Mouse (Mus musculus): Measurements from ENCODE around the gene D2hgdh. TPM values are rescaled to one million over a fixed set of nuclear protein-coding genes. Genes with fewer than 3 reads are reported as not detected.
"Not testable (repeated sequence)": the region's sequence is repeated elsewhere in the genome, so short reads cannot be mapped to it uniquely, and the experiment has no call there.

Gene D2hgdh
- total and polyA plus RNA-seq, 3 experiments: 3.4 to 15.0 (median 14.7) TPM

DNA sequence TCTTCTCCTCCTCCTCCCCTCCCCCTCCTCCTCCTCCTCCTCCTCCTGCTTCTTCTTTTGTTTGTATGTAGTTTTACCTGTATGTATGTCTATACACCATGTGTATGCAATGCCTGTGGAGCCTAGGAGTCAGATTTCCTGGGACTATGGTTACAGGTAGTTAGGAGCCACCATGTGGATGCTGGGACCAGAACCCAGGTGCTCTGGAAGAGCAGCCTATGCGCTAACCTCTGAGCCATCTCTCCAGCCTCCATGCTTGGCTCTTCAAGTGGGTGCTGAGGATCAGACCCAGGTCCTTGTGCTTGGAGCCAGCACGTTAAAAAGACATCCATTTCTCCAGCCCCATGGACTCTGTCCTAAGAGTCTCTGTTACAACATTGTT, 11.8 kb downstream of the D2hgdh start:
- Histone ChIP-seq H3K36me3 (replicated peaks) (peaks cover 46% of the 10 kb centered on the region), H3K4me3 (ENCODE audit: low read depth, low read length) (no peak overlapping the region), H3K9me3 (replicated peaks) (no peaks in the 10 kb centered on the region), H3K4me1 (ENCODE audit: insufficient read depth, low read depth, low read length) (peaks cover 10% of the 10 kb centered on the region), H3K27me3 (ENCODE audit: insufficient read depth, low read length) (no peaks in the 10 kb centered on the region)
- TF ChIP-seq GATA2 (IDR thresholded peaks at IDR 0.05; ENCODE audit: borderline replicate concordance, low read depth, low read length) (no peak), TAL1 (conservative IDR thresholded peaks at IDR 0.05; ENCODE audit: low read depth, low read length) (no peak), CTCF (IDR thresholded peaks at IDR 0.05; ENCODE audit: low read depth, low read length) (no peak)
- no peak for DNase-seq (ENCODE audit: low spot score)
- no peak for ATAC-seq (ENCODE audit: extremely low read depth, insufficient number of reproducible peaks, low FRiP score, poor library complexity, severe bottlenecking)

- ATAC-seq (ENCODE audit: extremely low read depth, insufficient number of reproducible peaks, low FRiP score, poor library complexity, severe bottlenecking) (no peak), DNase-seq (ENCODE audit: low spot score) (peak; percentile 0)
- peaks cover 10% of the 10 kb centered on the region for H3K4me1 ChIP-seq (ENCODE audit: insufficient read depth, low read depth, low read length)
- no peak overlapping the region for H3K4me3 ChIP-seq (ENCODE audit: low read depth, low read length)
- H3K9me3 ChIP-seq (replicated peaks): no peaks in the 10 kb centered on the region
- peaks cover 46% of the 10 kb centered on the region for H3K36me3 ChIP-seq (replicated peaks)
- no peaks in the 10 kb centered on the region for H3K27me3 ChIP-seq (ENCODE audit: insufficient read depth, low read length)
- TF ChIP-seq GATA2 (IDR thresholded peaks at IDR 0.05; ENCODE audit: borderline replicate concordance, low read depth, low read length): no peak
- no peak for TF ChIP-seq POLR2AphosphoS5 (IDR thresholded peaks at IDR 0.05; ENCODE audit: insufficient replicate concordance, low read depth, low read length)
- no peak for TF ChIP-seq CTCF (IDR thresholded peaks at IDR 0.05; ENCODE audit: low read depth, low read length)
- TF ChIP-seq TAL1 (conservative IDR thresholded peaks at IDR 0.05; ENCODE audit: low read depth, low read length): no peak
These were observed 12.6 kb downstream of the D2hgdh start for GRCm38 (mm10) chr1:93837335-93837734.

- not testable (repeated sequence) for DNase-seq (ENCODE audit: low spot score); ATAC-seq (ENCODE audit: extremely low read depth, insufficient number of reproducible peaks, low FRiP score, poor library complexity, severe bottlenecking); H3K27me3 ChIP-seq (ENCODE audit: insufficient read depth, low read length); H3K9me3 ChIP-seq (replicated peaks); H3K4me1 ChIP-seq (ENCODE audit: insufficient read depth, low read depth, low read length); H3K4me3 ChIP-seq (ENCODE audit: low read depth, low read length)
- H3K36me3 ChIP-seq (replicated peaks): peaks cover 41% of the 10 kb centered on the region
These were observed 13.9 kb downstream of the D2hgdh start for GRCm38 (mm10) chr1:93838569-93838968.

GRCm38 (mm10) chr1:93845766-93846366, 21.2 kb downstream of the D2hgdh start:
- not testable (repeated sequence) for H3K9me3 ChIP-seq (replicated peaks); H3K4me3 ChIP-seq (ENCODE audit: low read depth, low read length); H3K27me3 ChIP-seq (ENCODE audit: insufficient read depth, low read length); H3K36me3 ChIP-seq (replicated peaks); DNase-seq (ENCODE audit: low spot score); H3K4me1 ChIP-seq (ENCODE audit: insufficient read depth, low read depth, low read length); ATAC-seq (ENCODE audit: extremely low read depth, insufficient number of reproducible peaks, low FRiP score, poor library complexity, severe bottlenecking)

- not testable (repeated sequence) for H3K9me3 ChIP-seq (replicated peaks); DNase-seq (ENCODE audit: low spot score); H3K36me3 ChIP-seq (replicated peaks); H3K4me1 ChIP-seq (ENCODE audit: insufficient read depth, low read depth, low read length); H3K27me3 ChIP-seq (ENCODE audit: insufficient read depth, low read length); H3K4me3 ChIP-seq (ENCODE audit: low read depth, low read length)
- peak; percentile 80 for ATAC-seq (ENCODE audit: extremely low read depth, insufficient number of reproducible peaks, low FRiP score, poor library complexity, severe bottlenecking)
These were observed 31.1 kb downstream of the D2hgdh start for GRCm38 (mm10) chr1:93855790-93856189.

- no peak for DNase-seq (ENCODE audit: low spot score)
- H3K4me3 ChIP-seq (ENCODE audit: low read depth, low read length): no peak overlapping the region
- no peaks in the 10 kb centered on the region for H3K27me3 ChIP-seq (ENCODE audit: insufficient read depth, low read length)
- H3K9me3 ChIP-seq (replicated peaks): no peaks in the 10 kb centered on the region
- H3K36me3 ChIP-seq (replicated peaks): no peaks in the 10 kb centered on the region
- H3K4me1 ChIP-seq (ENCODE audit: insufficient read depth, low read depth, low read length): no peaks in the 10 kb centered on the region
- TF ChIP-seq GATA1 (IDR thresholded peaks at IDR 0.05; ENCODE audit: borderline replicate concordance, low read length) (no peak), TAL1 (conservative IDR thresholded peaks at IDR 0.05; ENCODE audit: low read depth, low read length) (no peak), POLR2AphosphoS5 (IDR thresholded peaks at IDR 0.05; ENCODE audit: insufficient replicate concordance, low read depth, low read length) (no peak), CTCF (IDR thresholded peaks at IDR 0.05; ENCODE audit: low read depth, low read length) (no peak), GATA2 (IDR thresholded peaks at IDR 0.05; ENCODE audit: borderline replicate concordance, low read depth, low read length) (no peak)
- no peak for ATAC-seq (ENCODE audit: extremely low read depth, insufficient number of reproducible peaks, low FRiP score, poor library complexity, severe bottlenecking)
These were observed 32.7 kb downstream of the D2hgdh start for GRCm38 (mm10) chr1:93857370-93857769.

DNA sequence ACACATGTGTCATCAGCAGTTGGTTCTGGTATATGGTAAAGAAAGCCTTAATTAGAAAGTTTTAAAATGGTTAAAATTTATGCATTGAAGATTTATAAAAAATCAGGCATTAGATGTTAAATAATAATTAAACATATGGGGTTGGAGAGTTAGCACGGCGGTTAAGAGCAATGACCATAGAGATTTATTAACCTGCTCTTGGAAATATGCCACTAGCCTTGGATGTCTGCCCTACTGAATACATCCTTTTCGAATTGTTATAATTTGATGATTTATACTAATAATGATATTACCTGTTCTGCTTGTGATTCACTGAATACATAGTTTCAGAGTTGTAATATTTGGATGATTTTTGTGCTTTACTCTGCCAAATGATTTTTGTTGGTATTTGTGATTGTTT, 33.3 kb downstream of the D2hgdh start:
- Histone ChIP-seq H3K4me3 (ENCODE audit: low read depth, low read length) (no peak overlapping the region), H3K9me3 (replicated peaks) (no peaks in the 10 kb centered on the region), H3K27me3 (ENCODE audit: insufficient read depth, low read length) (no peaks in the 10 kb centered on the region), H3K4me1 (ENCODE audit: insufficient read depth, low read depth, low read length) (no peaks in the 10 kb centered on the region), H3K36me3 (replicated peaks) (no peaks in the 10 kb centered on the region)
- TF ChIP-seq CTCF (IDR thresholded peaks at IDR 0.05; ENCODE audit: low read depth, low read length) (no peak), POLR2AphosphoS5 (IDR thresholded peaks at IDR 0.05; ENCODE audit: insufficient replicate concordance, low read depth, low read length) (no peak), GATA1 (IDR thresholded peaks at IDR 0.05; ENCODE audit: borderline replicate concordance, low read length) (no peak), TAL1 (conservative IDR thresholded peaks at IDR 0.05; ENCODE audit: low read depth, low read length) (no peak), GATA2 (IDR thresholded peaks at IDR 0.05; ENCODE audit: borderline replicate concordance, low read depth, low read length) (no peak)
- ATAC-seq (ENCODE audit: extremely low read depth, insufficient number of reproducible peaks, low FRiP score, poor library complexity, severe bottlenecking) (no peak), DNase-seq (ENCODE audit: low spot score) (no peak)

All from G1E (cell line).